Mouse (Mus musculus) spleen, adult 2 months (tissue): ENCODE results near the gene Lrrc41. TPM values are rescaled to one million over a fixed set of nuclear protein-coding genes. Genes with fewer than 3 reads are reported as not detected.

Experiments used
- DNase-seq, 2 experiments: peaks; one replicate each; pipeline versions ENCODE4 v3.0.0 to v3.0.0-alpha.2; 2012 to 2021; ENCODE audit warnings: low spot score in 2 of 2, low read depth in 1 of 2
- H3K27ac ChIP-seq: fragments of 200-500 bp; 2 replicates; pipeline ENCODE4 v1.5.1; 2012; ENCODE audit warnings: low read length, inconsistent platforms; ENCODE audit not compliant: insufficient read depth
- H3K27me3 ChIP-seq: fragments of 200-500 bp; 2 replicates; pipeline ENCODE4 v1.6.1; 2012; ENCODE audit warnings: mild to moderate bottlenecking, moderate library complexity, low read length, inconsistent platforms; ENCODE audit not compliant: control insufficient read depth, insufficient read depth
- H3K36me3 ChIP-seq: fragments of 200-500 bp; 2 replicates; pipeline ENCODE4 v1.6.1; 2012; ENCODE audit warnings: mild to moderate bottlenecking, low read length, inconsistent platforms; ENCODE audit not compliant: control insufficient read depth, insufficient read depth
- H3K4me1 ChIP-seq: fragments of 200-500 bp; 2 replicates; pipeline ENCODE4 v1.6.1; 2011; ENCODE audit warnings: inconsistent platforms; ENCODE audit not compliant: control insufficient read depth, insufficient read depth, insufficient read length
- H3K4me3 ChIP-seq: fragments of 200-500 bp; 2 replicates; pipeline ENCODE4 v1.5.1; 2011; ENCODE audit warnings: mild to moderate bottlenecking, inconsistent platforms; ENCODE audit not compliant: insufficient read depth, insufficient read length; ENCODE audit errors: extremely low read depth
- CTCF ChIP-seq: fragments of 200-500 bp; IDR thresholded peaks from 2 replicates; pipeline ENCODE4 v1.5.1; 2011; ENCODE audit warnings: mild to moderate bottlenecking, inconsistent platforms; ENCODE audit not compliant: insufficient read depth, insufficient read length, insufficient replicate concordance; ENCODE audit errors: extremely low read depth
- POLR2A ChIP-seq: fragments of 200-500 bp; IDR thresholded peaks from 2 replicates; pipeline ENCODE4 v1.6.1; 2011; ENCODE audit warnings: low read depth, low read length, inconsistent platforms
- WGBS: fragments of 180-500 bp; shearing (Covaris S2); methylation state at CpG from one replicate; pipeline ENCODE4 v1.1.7; 2018; 5-methylcytosine and 5-hydroxymethylcytosine counted together
- polyA plus RNA-seq: library from polyadenylated mRNA; depleted of rRNA; stranded (reverse); fragments of >200 nt; gene quantifications from 2 replicates; pipeline ENCODE4 v1.2.3, GENCODE M21; 2012

Gene Lrrc41
- polyA plus RNA-seq, 1 experiment: 22.4 TPM

GRCm38 (mm10) chr4:116070116-116070515 lies 5.0 kb upstream of the Lrrc41 start:
- H3K4me3 ChIP-seq: no peak overlapping the region
- H3K27ac ChIP-seq: no peak overlapping the region
- no peaks in the 10 kb centered on the region for H3K27me3 ChIP-seq
- DNase-seq: no peak
- 60% methylated on average over 6 of the region's 6 CpGs for WGBS
- H3K36me3 ChIP-seq: peaks cover 19% of the 10 kb centered on the region
- TF ChIP-seq POLR2A (no peak), CTCF (no peak)
- no peaks in the 10 kb centered on the region for H3K4me1 ChIP-seq

- DNase-seq: no peak
- no peaks in the 10 kb centered on the region; the same call in 1 of the 2 replicates for H3K4me1 ChIP-seq
- H3K27me3 ChIP-seq: peaks cover 2% of the 10 kb centered on the region; the same call in 1 of the 2 replicates
- TF ChIP-seq CTCF: no peak
- TF ChIP-seq POLR2A: no peak
- no peak overlapping the region for H3K4me3 ChIP-seq
- H3K27ac ChIP-seq: no peak overlapping the region
- peaks cover 16% of the 10 kb centered on the region for H3K36me3 ChIP-seq
- 47% methylated on average over 4 of the region's 4 CpGs for WGBS
These were observed 1.9 kb upstream of the Lrrc41 start for GRCm38 (mm10) chr4:116073146-116073545.

DNA sequence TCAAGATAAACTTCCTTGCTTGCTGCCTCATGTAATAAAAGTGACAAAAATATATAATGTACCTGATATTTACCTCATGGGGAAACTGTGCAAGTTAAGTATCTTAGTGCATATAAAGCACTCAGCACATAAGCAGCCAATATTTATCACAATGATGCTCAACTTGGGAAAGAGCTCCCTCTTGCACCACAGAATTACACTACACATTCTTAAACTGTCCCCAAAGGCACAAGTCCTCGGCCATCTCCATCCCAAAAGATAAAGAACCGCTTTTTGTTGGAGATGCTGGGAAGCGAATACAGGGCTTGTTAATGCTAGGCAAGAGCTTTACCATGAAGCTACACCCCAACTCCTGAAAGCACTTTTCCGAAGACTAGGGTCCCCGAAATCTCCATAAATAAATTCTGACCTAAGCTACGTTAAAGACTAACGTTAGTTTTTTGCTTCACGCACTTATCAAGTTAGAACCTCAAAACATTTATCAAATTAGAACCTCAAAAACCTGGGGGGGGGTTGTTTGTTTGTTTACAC lies 859 bp upstream of the Lrrc41 start:
- Histone ChIP-seq H3K36me3 (peaks cover 10% of the 10 kb centered on the region), H3K27me3 (peaks cover 2% of the 10 kb centered on the region; the same call in 1 of the 2 replicates), H3K27ac (no peak overlapping the region), H3K4me1 (no peaks in the 10 kb centered on the region; the same call in 1 of the 2 replicates), H3K4me3 (peak overlapping the region; percentile 86)
- WGBS: 1% methylated on average over 8 of the region's 8 CpGs
- TF ChIP-seq POLR2A (no peak), CTCF (no peak)
- no peak for DNase-seq

- H3K4me3 ChIP-seq: peak overlapping the region; percentile 80
- TF ChIP-seq POLR2A (no peak), CTCF (peak; percentile 30; the same call in 1 of the 2 replicates)
- WGBS: under 1% methylated on average over 71 of the region's 77 CpGs
- peaks cover 2% of the 10 kb centered on the region; the same call in 1 of the 2 replicates for H3K36me3 ChIP-seq
- H3K27ac ChIP-seq: peak overlapping the region; percentile 83
- H3K27me3 ChIP-seq: peaks cover 2% of the 10 kb centered on the region; the same call in 1 of the 2 replicates
- no peaks in the 10 kb centered on the region; the same call in 1 of the 2 replicates for H3K4me1 ChIP-seq
- peak in 1 of 2 experiments; percentile 60 for DNase-seq
These were observed 731 bp downstream of the Lrrc41 start for GRCm38 (mm10) chr4:116075631-116076368.

GRCm38 (mm10) chr4:116076369-116077231 lies 1.5 kb downstream of the Lrrc41 start:
- TF ChIP-seq POLR2A (no peak), CTCF (no peak)
- 7% methylated on average over 37 of the region's 37 CpGs for WGBS
- Histone ChIP-seq H3K4me3 (peak overlapping the region; percentile 80), H3K36me3 (peaks cover 5% of the 10 kb centered on the region), H3K27me3 (peaks cover 2% of the 10 kb centered on the region; the same call in 1 of the 2 replicates), H3K27ac (peak overlapping the region; percentile 83), H3K4me1 (no peaks in the 10 kb centered on the region; the same call in 1 of the 2 replicates)
- peak in 1 of 2 experiments; percentile 18 for DNase-seq

- TF ChIP-seq POLR2A (no peak), CTCF (no peak)
- Histone ChIP-seq H3K4me3 (no peak overlapping the region), H3K27me3 (peaks cover 2% of the 10 kb centered on the region; the same call in 1 of the 2 replicates), H3K27ac (no peak overlapping the region), H3K36me3 (peaks cover 5% of the 10 kb centered on the region), H3K4me1 (no peaks in the 10 kb centered on the region; the same call in 1 of the 2 replicates)
- 70% methylated on average over 3 of the region's 3 CpGs for WGBS
- DNase-seq: no peak
These were observed 2.4 kb downstream of the Lrrc41 start for GRCm38 (mm10) chr4:116077240-116078095.
